Mouse (Mus musculus) mesoderm, embryonic 11.5 days (tissue): ENCODE data around the gene Arhgap19.

Experiments used
- DNase-seq: peaks from one replicate; pipeline ENCODE4 v3.0.0-alpha.2; 2012; ENCODE audit warnings: low read depth, low spot score

Gene Arhgap19

DNA sequence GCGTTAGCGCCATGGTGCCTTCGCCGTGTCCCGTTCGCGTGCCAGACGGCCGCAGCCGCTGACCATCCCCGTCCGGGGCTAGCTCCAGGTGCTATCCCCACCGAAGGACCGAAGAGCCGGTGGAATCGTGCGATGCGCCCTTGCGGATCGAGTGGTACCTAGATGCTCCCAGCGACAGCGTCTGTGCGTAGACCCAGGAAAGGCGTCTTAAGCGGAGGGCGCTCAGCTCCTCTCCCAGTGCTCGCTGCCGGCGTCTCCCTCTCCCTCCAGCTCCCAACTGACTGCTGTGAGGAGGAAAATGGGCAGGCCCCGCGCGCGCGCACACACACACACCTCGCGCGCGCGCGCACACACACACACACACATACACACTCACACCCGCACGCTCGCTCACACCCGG, 58.5 kb downstream of the Arhgap19 start, which contains the start of gene Slit1:
Gene Slit1 (minus strand): TSS at position 270 of the 400 bp plus-strand sequence.
- DNase-seq = peak; percentile 56

DNA sequence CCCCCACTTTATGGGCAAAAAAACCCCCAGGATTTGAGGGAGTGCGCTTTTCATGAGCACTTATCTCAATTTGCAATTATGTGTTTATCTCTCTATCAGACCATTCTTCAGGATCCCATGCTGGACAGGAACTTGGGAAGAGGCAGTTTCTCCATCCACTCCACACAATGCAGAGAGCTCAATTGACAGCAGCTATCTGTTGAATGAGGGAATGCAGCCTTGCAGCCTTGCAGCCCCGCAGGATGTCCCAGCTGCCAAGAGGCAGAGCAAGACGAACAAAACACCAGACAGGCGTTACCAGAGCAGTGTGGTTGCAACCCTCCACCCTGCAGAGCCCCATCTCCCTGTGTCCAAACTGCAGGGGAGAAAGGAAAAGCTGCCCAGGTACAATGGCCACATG, 63.0 kb downstream of the Arhgap19 start:
- DNase-seq = no peak

DNA sequence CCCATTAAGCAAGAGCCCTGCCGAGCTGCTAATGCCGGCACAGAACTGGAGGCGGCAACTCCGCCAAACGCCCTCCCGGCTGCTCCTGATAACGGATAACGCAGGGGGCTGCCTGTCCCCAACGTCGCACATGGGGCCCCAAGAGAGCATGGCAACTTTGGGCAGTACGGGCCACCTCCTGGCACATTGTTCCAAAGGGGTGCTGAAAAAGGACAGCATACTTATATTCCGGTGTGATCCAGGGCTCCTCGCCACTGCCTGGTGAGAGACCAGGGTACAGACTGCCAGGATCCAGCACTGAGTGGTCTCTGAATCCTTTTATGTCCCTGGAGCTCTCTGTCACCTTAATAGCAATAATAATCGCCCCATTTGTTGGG, 63.4 kb downstream of the Arhgap19 start:
- DNase-seq = no peak

DNA sequence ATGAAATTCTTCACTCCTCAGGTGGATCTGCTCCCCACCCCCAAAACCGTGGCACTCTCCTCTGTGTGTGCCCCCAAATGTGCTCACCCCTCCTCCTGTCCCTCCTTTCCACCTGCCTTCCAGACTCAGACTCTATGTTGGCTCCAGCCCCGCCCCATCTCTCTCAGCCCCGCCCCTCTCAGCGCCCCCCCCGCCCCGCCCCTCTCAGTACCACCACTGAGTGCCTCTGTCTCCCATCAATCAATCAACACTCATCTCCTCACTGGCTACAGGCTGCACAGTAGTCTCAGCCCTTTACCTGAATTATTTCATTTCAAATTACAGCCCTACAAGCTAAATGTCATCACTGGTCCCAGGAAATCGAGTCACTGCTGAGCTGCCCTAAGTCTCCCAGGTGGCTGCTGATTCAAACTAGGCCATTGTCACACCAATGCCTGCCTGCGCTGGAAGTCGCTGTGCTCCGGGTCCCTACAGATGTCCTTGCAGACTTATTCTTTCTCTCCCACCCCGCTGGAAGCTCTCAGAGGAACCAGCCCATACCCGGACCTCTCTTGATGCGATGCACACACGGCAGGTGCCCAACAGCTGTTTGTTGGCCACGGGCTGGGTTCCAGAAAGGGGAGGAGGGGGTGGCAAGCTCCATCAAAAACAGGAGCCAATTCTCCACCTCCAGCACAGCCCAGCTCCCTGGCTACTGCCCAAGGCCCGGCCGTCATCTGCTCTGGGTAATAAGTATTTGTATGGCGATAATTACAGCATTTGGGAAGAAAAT, 64.0 kb downstream of the Arhgap19 start:
- no peak for DNase-seq

DNA sequence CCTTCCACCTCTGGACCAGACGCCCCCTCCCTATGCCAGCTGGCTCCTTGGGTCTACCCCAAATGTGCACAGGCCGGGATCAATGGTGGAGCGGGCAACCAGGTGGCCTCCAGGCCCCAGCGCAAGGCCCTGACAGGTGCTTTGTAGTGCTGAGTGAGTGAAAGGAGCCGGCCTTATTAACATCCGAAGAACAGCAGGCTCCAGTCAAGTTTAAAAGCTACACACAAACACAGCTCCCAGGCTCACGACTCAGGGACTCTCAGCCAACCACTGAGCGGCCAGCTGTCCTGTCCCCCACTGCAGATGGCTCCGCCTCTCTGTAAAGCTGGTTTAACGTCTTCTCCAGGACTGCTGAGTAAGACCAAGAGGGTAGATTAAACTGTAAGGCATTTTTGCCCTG, 67.2 kb downstream of the Arhgap19 start:
- DNase-seq = no peak

DNA sequence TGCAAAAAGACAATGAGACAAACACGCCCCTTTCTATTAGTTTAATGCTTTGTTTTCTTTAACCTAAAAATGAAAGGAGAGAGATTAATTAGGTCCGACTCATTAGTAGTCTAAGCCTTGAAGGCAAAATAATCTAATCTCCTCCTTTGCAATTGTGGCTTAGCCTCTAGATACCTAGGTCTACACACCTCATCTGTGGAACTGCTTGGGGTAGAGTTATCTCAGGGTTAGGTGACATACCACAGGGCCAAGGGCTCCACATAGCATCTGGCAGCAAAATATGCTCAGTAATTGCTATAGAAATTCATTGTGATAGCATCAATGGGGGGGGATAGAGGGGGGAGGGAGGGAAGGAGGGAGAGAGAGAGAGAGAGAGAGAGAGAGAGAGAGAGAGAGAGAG, 76.4 kb downstream of the Arhgap19 start:
- DNase-seq = no peak

DNA sequence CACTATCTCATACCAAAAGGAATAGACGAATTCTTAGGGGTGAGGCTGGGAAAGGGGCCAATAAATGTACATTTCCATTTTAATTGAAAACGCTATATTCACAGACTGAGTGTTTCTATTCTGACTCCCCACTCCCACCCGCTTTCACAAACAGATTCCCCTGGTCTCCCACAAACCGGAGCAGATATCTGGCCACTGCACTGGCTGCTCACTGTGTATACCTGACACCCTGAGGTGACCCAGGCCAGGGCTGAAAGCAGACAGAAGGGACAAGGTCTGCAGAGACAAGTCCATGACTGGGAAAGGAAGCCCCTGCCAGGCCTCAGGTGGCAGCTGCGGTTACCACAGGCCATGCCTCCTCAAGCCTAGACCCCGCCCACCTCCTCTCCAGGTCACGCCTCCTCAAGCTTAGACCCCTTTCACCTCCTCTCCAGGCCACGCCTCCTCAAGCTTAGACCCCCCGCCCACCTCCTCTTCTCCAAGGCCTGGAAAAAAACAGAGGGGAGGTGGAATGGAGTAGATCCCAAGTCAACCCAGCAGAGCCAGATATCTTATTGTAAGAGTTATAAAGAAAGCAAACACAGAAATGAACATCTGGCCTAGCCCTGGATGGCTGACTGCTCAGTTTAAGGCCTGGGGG, 76.9 kb downstream of the Arhgap19 start:
- DNase-seq = no peak

DNA sequence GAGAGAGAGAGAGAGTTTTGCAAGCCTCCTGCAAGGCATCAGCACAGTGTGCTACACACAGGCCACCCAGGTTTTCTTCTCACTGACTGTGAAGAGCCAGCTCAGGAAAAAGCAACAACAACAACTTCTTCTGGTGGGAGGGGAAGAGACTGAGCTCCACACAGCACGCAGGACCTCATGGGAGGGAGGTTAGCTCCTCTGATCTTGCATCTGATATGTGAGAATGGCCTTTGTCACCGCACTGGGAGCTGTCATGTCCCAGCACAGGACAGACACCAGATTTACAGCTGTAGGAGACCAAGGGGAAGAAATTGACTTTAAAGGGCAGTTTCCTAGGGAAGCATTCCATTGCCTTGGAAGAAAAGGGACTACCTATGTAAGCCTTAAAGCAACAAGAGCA, 78.5 kb downstream of the Arhgap19 start:
- no peak for DNase-seq

DNA sequence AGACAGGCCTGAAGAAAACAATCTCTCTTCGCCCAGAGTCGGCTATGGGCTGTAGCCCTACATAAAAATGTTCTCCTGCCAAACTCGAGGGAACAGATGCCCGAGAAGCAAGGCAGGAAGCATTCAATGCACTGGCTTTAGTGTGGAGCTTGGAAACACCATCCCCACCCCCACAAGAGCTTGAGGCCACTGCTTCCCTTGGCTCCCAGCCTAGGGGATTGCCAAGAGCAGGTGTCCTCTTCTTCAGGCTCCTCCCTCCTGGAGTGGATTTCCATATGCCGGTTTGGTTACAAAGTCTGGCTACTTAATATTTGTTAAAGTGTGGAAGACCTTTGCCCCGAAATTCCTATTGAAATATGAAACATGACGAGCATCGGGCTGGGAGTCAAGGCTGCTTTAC, 82.4 kb downstream of the Arhgap19 start:
- DNase-seq = no peak
